Mouse (Mus musculus): Measurements from ENCODE around the gene Gm826.

Gm826 gene

GRCm38 (mm10) chr2:160275959-160276657 is 57.9 kb downstream of the Gm826 start:
- peak; percentile 30 to 47 for DNase-seq (ENCODE audit: low spot score in 2 of 2)

GRCm38 (mm10) chr2:160267828-160268453 is 66.0 kb downstream of the Gm826 start:
- no peak for DNase-seq (ENCODE audit: low spot score in 2 of 2)

GRCm38 (mm10) chr2:160263861-160264260 is 70.1 kb downstream of the Gm826 start:
- DNase-seq (ENCODE audit: low spot score in 2 of 2), result no peak

GRCm38 (mm10) chr2:160261538-160261937 is 72.4 kb downstream of the Gm826 start:
- DNase-seq (ENCODE audit: low spot score in 2 of 2), result peak; percentile 34 to 41
